Mouse (Mus musculus): Measurements from ENCODE around the gene Fto.
A peak's percentile ranks its signal among the peaks of the same experiment; 100 is the strongest.

The Fto gene

DNA sequence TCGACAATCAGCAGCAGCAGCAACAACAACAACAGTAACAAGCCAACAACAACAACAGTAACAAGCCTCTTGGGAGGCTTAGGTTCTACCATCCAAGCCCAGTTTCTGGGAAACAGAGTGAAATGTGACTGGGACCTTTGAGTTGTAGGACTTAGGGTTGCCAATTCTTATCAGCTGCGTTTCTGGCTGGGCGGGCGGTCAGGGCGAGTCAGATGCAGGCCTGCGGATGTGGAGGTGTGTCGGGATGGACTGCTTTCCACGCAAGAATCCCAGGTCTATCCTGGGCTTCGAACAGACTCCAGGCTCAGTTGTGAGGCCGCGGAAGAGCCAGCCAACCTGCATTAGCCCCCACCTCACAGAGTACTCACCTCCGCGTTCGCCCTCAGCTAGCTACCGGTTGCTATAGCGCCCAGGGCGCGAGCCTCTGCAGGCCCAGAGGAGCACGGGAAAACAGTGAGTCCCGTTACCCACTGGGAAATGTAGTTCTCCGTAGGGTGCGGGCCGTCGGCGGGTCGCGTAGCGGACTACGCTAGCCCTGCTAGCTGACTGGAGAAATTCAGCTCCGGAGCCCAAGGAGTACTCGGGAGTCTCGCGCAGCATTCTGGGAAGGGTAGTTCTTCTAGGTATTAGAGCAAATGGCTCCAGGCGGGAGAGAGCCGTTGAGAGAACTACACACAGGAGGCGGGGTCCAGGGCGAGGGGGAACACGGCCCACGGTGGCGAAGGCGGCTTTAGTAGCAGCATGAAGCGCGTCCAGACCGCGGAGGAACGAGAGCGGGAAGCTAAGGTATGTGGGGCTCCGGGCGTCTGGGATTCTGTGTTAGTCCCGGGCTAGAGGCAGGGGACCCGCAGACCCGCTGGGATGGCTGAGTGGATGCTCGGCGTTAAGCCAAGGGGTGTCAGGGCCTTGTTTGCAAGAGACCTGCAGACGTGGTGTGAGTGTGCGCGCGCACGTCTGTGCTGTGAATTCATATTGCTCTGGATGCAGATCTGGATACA lies at the start of gene Fto, which contains the start of gene Rpgrip1l:
Gene Fto, plus strand, starts transcription at position 691 of the 998 bp plus-strand sequence.
Gene Rpgrip1l, minus strand, starts transcription at position 428 of the 998 bp plus-strand sequence.
- DNase-seq (ENCODE audit: low read depth, low spot score): peak; percentile 99

DNA sequence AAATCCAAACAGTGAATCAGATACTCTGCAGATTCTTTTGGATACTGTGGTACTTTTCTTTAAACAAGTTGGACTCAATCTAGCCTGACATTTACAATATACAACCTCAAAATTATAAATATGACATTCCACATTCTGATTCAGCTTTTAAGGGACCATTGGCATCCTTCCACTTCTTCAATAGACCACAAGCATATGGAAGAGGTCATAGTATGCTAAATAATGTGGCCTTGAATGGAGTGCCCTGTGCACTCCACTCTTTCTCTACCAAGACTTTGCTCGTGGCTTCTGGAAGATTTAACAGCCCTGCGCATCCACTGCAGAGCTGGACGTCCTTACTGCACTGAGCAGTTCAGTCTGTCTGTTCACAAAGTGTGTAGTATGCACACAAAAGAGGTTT lies 49.4 kb upstream of the Fto start:
- DNase-seq (ENCODE audit: low read depth, low spot score): no peak

- DNase-seq (ENCODE audit: low read depth, low spot score): no peak
These were observed 48.8 kb upstream of the Fto start for GRCm38 (mm10) chr8:91264564-91264963.

- no peak for DNase-seq (ENCODE audit: low read depth, low spot score)
These were observed 43.9 kb upstream of the Fto start for GRCm38 (mm10) chr8:91269374-91269958.

GRCm38 (mm10) chr8:91273493-91273892 lies 39.8 kb upstream of the Fto start:
- no peak for DNase-seq (ENCODE audit: low read depth, low spot score)

GRCm38 (mm10) chr8:91276337-91276736 lies 37.0 kb upstream of the Fto start:
- DNase-seq (ENCODE audit: low read depth, low spot score): no peak

DNA sequence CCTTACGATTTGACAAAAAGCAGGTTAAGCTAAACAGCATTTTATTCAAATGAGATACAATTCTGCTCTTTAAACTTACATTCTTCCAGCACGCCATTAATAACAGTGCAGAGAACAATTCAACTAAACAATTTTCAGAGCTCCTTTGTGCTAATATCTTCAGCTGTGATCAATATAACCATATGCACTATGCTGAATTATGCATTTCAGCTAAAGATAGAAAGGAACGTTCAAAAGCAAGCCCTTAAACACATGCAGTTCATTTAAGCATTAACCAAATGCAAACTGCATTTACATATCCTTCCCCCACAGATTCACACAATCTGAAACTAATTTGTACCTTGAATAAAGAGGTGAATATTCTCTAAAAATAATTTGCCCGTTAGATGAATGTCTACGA lies 35.3 kb upstream of the Fto start:
- DNase-seq (ENCODE audit: low read depth, low spot score): no peak

DNA sequence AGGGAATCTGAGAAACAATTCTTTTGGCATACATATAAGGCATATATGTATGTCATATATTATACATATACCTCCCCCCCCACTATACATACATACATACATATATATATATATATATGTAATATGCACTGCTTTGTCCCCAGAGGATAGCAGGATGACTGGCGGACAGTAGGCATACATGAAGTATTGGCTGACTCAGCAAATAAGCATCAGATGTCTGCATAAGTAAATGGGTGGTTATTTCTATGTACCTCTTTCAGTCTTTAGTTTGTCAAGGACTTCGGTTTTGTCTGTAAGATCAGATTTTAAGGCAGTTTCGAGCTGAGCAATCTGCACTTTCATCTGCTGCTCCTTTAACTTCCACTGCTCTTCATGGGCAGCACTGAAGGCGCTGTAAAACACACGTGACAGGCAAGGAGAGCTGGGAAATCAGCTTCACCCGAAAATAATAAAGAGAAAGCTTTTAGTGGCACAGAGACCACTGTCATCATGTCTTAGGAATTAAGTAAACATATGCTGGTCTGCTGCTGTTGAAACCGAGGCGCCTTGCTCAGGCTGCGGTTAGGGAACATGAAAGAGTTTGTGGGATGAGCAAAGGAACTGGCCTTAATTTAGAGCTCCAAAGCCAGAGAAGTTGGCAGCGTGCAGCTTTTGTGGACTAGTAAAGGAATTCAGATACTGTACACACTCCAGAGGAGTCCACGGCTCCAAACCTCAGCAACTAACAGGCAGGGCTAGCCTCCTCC lies 32.7 kb upstream of the Fto start:
- DNase-seq (ENCODE audit: low read depth, low spot score): no peak

GRCm38 (mm10) chr8:91281545-91281944 lies 31.8 kb upstream of the Fto start:
- DNase-seq (ENCODE audit: low read depth, low spot score): no peak

- no peak for DNase-seq (ENCODE audit: low read depth, low spot score)
These were observed 30.7 kb upstream of the Fto start for GRCm38 (mm10) chr8:91282655-91283054.

DNA sequence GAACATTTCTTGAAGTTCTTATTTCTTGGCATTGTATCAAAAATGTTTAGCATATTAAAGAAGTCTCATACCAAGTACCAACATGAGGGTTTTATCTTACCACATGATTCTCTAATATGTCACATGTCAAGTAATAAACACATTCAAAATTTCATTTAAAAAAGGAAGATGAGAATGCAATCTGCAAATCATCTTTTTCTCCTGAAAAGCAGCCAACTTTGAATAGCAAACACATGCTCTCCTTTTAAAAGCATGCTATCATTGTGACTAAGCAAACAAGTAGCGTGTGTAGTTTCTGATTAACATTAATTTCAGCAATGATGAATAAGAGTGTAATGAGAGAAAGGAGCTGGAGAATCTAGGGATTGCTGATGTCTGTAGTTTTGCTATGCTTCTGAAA lies 29.5 kb upstream of the Fto start:
- no peak for DNase-seq (ENCODE audit: low read depth, low spot score)

- DNase-seq (ENCODE audit: low read depth, low spot score): no peak
These were observed 27.1 kb upstream of the Fto start for GRCm38 (mm10) chr8:91286237-91286636.

DNA sequence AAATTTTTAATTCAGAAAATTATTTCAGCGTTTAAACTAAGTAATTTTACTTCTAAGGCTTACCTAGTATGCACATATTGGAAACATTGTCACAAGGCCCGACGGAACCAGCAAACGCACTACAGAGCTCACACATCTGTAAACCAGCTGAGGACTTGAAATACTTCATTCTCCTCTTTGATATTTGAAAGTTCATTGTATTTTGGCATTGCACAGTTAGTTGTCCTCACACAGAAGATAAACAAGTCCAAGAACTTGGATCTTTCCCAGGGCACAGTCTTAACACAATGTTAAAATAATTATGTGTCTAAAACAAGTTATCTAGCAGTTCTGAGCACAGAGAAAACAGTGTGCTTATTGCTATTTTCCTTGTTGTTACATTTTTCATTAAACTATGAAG lies 22.7 kb upstream of the Fto start:
- peak; percentile 27 for DNase-seq (ENCODE audit: low read depth, low spot score)

GRCm38 (mm10) chr8:91295786-91296185 lies 17.5 kb upstream of the Fto start:
- DNase-seq (ENCODE audit: low read depth, low spot score): no peak

DNA sequence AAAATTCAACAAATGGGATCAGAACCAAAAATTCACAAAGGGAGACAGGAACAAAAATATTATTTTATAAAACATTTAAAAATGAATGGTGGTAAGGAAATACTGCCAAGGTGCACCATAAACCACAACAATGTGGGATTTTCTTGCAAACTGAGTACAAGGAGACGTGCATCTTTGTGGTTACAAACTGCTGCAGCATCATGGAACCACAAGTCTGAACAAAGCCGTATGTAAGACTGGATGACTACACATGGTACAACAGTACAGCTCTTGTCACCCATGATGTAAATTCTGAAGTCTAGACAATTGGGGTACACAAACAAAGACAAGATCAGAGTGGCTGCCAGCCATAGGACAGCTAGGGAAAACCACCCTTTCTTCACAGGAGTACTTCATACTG lies 14.7 kb upstream of the Fto start:
- no peak for DNase-seq (ENCODE audit: low read depth, low spot score)

- peak; percentile 59 for DNase-seq (ENCODE audit: low read depth, low spot score)
These were observed 8.6 kb upstream of the Fto start for GRCm38 (mm10) chr8:91304481-91305386.

DNA sequence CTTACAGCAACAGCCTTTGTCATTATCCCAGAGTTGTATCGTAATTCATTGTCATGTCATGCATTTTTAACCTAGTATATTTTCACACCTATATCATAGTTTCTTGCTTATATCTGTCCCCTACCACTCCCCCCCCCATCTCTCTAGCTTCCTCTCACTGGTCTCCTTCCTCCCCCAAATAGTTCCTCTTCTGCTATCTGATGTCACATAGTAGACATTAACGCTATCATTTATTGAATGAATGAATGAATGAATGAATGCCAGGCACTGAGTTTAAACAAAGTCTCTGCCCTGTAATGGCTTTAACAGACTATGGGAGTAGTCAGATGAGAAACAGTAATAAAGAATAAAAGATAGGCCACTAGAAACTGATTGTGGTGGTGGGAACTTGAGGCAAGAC lies 983 bp upstream of the Fto start:
- no peak for DNase-seq (ENCODE audit: low read depth, low spot score)

DNA sequence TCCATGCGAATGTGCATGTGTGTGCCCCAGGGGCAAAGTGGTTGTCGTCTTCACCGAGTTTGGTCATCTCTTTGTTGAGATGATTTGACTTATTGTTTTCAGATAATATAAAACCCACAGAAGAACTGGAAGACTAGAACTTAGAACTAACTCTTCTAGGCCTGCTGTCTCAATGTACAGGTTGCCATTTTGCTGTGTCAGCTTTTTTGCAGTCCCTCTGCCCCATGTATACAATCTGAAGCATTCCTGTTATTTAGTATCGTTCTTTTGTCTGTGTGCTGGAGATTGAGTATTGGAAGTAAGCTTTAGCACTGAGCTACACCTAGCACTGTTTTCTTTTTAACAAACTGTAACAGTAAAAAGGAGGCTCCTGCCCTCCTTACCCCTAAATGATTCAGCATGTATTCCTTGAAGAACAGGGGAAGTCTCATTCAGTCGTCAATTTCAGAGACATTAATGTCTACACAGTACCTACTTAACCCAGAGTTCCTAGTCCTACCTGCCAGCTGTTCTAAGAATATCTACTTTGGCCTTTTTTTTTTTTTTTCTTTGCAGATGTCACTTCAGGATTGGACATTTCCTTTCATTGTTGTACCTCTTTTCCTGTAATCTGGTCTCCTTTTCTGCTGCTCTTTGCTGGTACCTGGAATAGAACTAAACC lies 4.4 kb downstream of the Fto start:
- DNase-seq (ENCODE audit: low read depth, low spot score): no peak

- DNase-seq (ENCODE audit: low read depth, low spot score): no peak
These were observed 5.8 kb downstream of the Fto start for GRCm38 (mm10) chr8:91318938-91319729.

- no peak for DNase-seq (ENCODE audit: low read depth, low spot score)
These were observed 10.2 kb downstream of the Fto start for GRCm38 (mm10) chr8:91323511-91323910.

Data from forelimb bud, embryonic 11.5 days (tissue).